Mouse (Mus musculus) heart, embryonic 16.5 days (tissue): ENCODE results near the gene Pnisr. TPM values are rescaled to one million over a fixed set of nuclear protein-coding genes. Genes with fewer than 3 reads are reported as not detected.

Experiments
- ATAC-seq: fragments of 200-750 bp; cut with Nextera tagmentation; replicated peaks from 2 replicates; pipeline ENCODE4 v1.8.0; 2017; ENCODE audit warnings: moderate number of reproducible peaks; ENCODE audit not compliant: insufficient read depth, low FRiP score; ENCODE audit errors: extremely low read depth
- H3K27ac ChIP-seq: fragments of 300-500 bp; sonication (generic); 2 replicates; pipeline ENCODE4 v1.5.1; 2014; ENCODE audit warnings: mild to moderate bottlenecking, low read length, control low read depth, moderate library complexity
- H3K27me3 ChIP-seq: fragments of 300-500 bp; sonication (generic); 2 replicates; pipeline ENCODE4 v1.6.1; 2014; ENCODE audit warnings: low read length, mixed read lengths; ENCODE audit not compliant: control insufficient read depth, insufficient read depth
- H3K36me3 ChIP-seq: fragments of 300-500 bp; sonication (generic); 2 replicates; pipeline ENCODE4 v1.6.1; 2014; ENCODE audit not compliant: control insufficient read depth, insufficient read depth
- H3K4me1 ChIP-seq: fragments of 300-500 bp; sonication (generic); 2 replicates; pipeline ENCODE4 v1.6.1; 2014; ENCODE audit warnings: low read length, mixed read lengths; ENCODE audit not compliant: control insufficient read depth, insufficient read depth
- H3K4me2 ChIP-seq: fragments of 300-500 bp; sonication (generic); 2 replicates; pipeline ENCODE4 v1.6.1; 2014; ENCODE audit warnings: low read depth, mild to moderate bottlenecking, control low read depth, low read length
- H3K4me3 ChIP-seq: fragments of 300-500 bp; sonication (generic); 2 replicates; pipeline ENCODE4 v1.5.1; 2014; ENCODE audit warnings: mild to moderate bottlenecking, control low read depth, low read length
- H3K9ac ChIP-seq: fragments of 300-500 bp; sonication (generic); 2 replicates; pipeline ENCODE4 v1.6.1; 2014; ENCODE audit warnings: low read length, control low read depth
- H3K9me3 ChIP-seq: fragments of 300-500 bp; sonication (generic); replicated peaks from 2 replicates; pipeline ENCODE4 v1.6.1; 2016; ENCODE audit warnings: low read length; ENCODE audit not compliant: control insufficient read depth
- WGBS: fragments of 180-500 bp; shearing (Covaris S2); extraction: QIAGEN DNeasy Blood & Tissue Kit; methylation state at CpG from one replicate; pipeline ENCODE4 v1.1.7; 2014; 5-methylcytosine and 5-hydroxymethylcytosine counted together
- polyA plus RNA-seq: library from polyadenylated mRNA; unstranded; fragments of >200 nt; fragmentation: Nextera tagmentation; extraction: Ambion mirVana; gene quantifications from 2 replicates; pipeline ENCODE4 v1.2.1, GENCODE M21; 2015

The Pnisr gene
- polyA plus RNA-seq, 1 experiment from 2014 or later: 77.0 TPM

- Histone ChIP-seq H3K4me1 (peaks cover 9% of the 10 kb centered on the region), H3K4me3 (peak overlapping the region; percentile 82), H3K36me3 (no peaks in the 10 kb centered on the region), H3K27ac (peak overlapping the region; percentile 98), H3K9me3 (no peaks in the 10 kb centered on the region), H3K9ac (peak overlapping the region; percentile 93), H3K27me3 (no peaks in the 10 kb centered on the region), H3K4me2 (peak overlapping the region; percentile 65)
- 0% methylated on average over 24 of the region's 24 CpGs for WGBS
- ATAC-seq: peak; percentile 90
Measured at GRCm38 (mm10) chr4:21848287-21848630, 876 bp downstream of the Pnisr start.

GRCm38 (mm10) chr4:21857481-21857880 lies 10.1 kb downstream of the Pnisr start:
- H3K4me2 ChIP-seq: no peak overlapping the region
- no peaks in the 10 kb centered on the region for H3K27me3 ChIP-seq
- H3K36me3 ChIP-seq: peaks cover 30% of the 10 kb centered on the region
- ATAC-seq: no peak
- H3K27ac ChIP-seq: no peak overlapping the region
- no peaks in the 10 kb centered on the region for H3K9me3 ChIP-seq
- WGBS: 76% methylated on average over 1 of the region's 1 CpGs
- H3K4me3 ChIP-seq: no peak overlapping the region
- no peaks in the 10 kb centered on the region for H3K4me1 ChIP-seq
- H3K9ac ChIP-seq: no peak overlapping the region

GRCm38 (mm10) chr4:21865226-21865625 lies 17.8 kb downstream of the Pnisr start:
- Histone ChIP-seq H3K4me3 (no peak overlapping the region), H3K27ac (no peak overlapping the region), H3K27me3 (no peaks in the 10 kb centered on the region), H3K9me3 (no peaks in the 10 kb centered on the region), H3K4me2 (no peak overlapping the region), H3K4me1 (no peaks in the 10 kb centered on the region), H3K9ac (no peak overlapping the region), H3K36me3 (peaks cover 44% of the 10 kb centered on the region)
- no peak for ATAC-seq
- 93% methylated on average over 1 of the region's 1 CpGs for WGBS

GRCm38 (mm10) chr4:21878776-21879175 lies 31.4 kb downstream of the Pnisr start:
- peaks cover 9% of the 10 kb centered on the region for H3K36me3 ChIP-seq
- no peaks in the 10 kb centered on the region for H3K9me3 ChIP-seq
- ATAC-seq: no peak
- no peaks in the 10 kb centered on the region for H3K27me3 ChIP-seq
- H3K27ac ChIP-seq: no peak overlapping the region
- peaks cover 6% of the 10 kb centered on the region for H3K4me1 ChIP-seq
- H3K4me2 ChIP-seq: peak overlapping the region; percentile 88
- WGBS: 29% methylated on average over 6 of the region's 6 CpGs
- H3K4me3 ChIP-seq: peak overlapping the region; percentile 84
- H3K9ac ChIP-seq: peak overlapping the region; percentile 86

- H3K36me3 ChIP-seq: 0 out of 2 replicates have a peak, but pooled peaks cover 1% of the 10 kb centered on the region
- under 1% methylated on average over 51 of the region's 51 CpGs for WGBS
Measured at GRCm38 (mm10) chr4:21879565-21880220, 32.3 kb downstream of the Pnisr start, which contains the start of gene Coq3. TSS of gene Coq3 (plus strand) at chr4:21879673.

GRCm38 (mm10) chr4:21882806-21883205 lies 35.4 kb downstream of the Pnisr start:
- Histone ChIP-seq H3K9ac (no peak overlapping the region), H3K27me3 (no peaks in the 10 kb centered on the region), H3K9me3 (no peaks in the 10 kb centered on the region), H3K4me2 (no peak overlapping the region), H3K4me3 (no peak overlapping the region), H3K4me1 (peaks cover 6% of the 10 kb centered on the region), H3K36me3 (no peaks in the 10 kb centered on the region), H3K27ac (no peak overlapping the region)
- WGBS: 90% methylated on average over 6 of the region's 6 CpGs
- no peak for ATAC-seq

More at GRCm38 (mm10) chr4:21879565-21880220, 32.3 kb downstream of the Pnisr start, which contains the start of gene Coq3:
- ATAC-seq: peak; percentile 91
- H3K4me2 ChIP-seq: peak within 1 kb of the TSS; percentile 88
- H3K27me3 ChIP-seq: no peaks in the 10 kb centered on the region
- H3K4me1 ChIP-seq: peaks cover 6% of the 10 kb centered on the region
- peak within 1 kb of the TSS; percentile 84 for H3K4me3 ChIP-seq
- peak within 1 kb of the TSS; percentile 96 for H3K27ac ChIP-seq
- H3K9me3 ChIP-seq: no peaks in the 10 kb centered on the region
- peak within 1 kb of the TSS; percentile 86 for H3K9ac ChIP-seq

GRCm38 (mm10) chr4:21885831-21886230 lies 38.4 kb downstream of the Pnisr start:
- no peaks in the 10 kb centered on the region for H3K9me3 ChIP-seq
- H3K36me3 ChIP-seq: no peaks in the 10 kb centered on the region
- H3K9ac ChIP-seq: no peak overlapping the region
- 74% methylated on average over 8 of the region's 8 CpGs for WGBS
- no peak overlapping the region for H3K4me2 ChIP-seq
- no peak overlapping the region for H3K27ac ChIP-seq
- no peaks in the 10 kb centered on the region for H3K27me3 ChIP-seq
- no peaks in the 10 kb centered on the region for H3K4me1 ChIP-seq
- H3K4me3 ChIP-seq: no peak overlapping the region
- ATAC-seq: no peak

Other genes starting within 250 kb of the Pnisr start
- gene Prdm13, start 161.6 kb upstream of the Pnisr start, polyA plus RNA-seq: not detected in 2 replicates
- gene Ccnc, start 119.9 kb upstream of the Pnisr start, polyA plus RNA-seq: 24.6 and 29.2 TPM in 2 replicates
- 6.2 and 6.4 TPM in 2 replicates for gene Usp45, start 80.4 kb upstream of the Pnisr start, polyA plus RNA-seq
- gene Tstd3, start 80.4 kb upstream of the Pnisr start, polyA plus RNA-seq: 17.4 and 19.7 TPM in 2 replicates
- 22.6 and 22.7 TPM in 2 replicates for gene Coq3, start 32.1 kb downstream of the Pnisr start, polyA plus RNA-seq
- gene Faxc, start 83.7 kb downstream of the Pnisr start, polyA plus RNA-seq: 1.3 and 1.6 TPM in 2 replicates